Mouse (Mus musculus): ENCODE measurements around the gene Lbx1.

DNA sequence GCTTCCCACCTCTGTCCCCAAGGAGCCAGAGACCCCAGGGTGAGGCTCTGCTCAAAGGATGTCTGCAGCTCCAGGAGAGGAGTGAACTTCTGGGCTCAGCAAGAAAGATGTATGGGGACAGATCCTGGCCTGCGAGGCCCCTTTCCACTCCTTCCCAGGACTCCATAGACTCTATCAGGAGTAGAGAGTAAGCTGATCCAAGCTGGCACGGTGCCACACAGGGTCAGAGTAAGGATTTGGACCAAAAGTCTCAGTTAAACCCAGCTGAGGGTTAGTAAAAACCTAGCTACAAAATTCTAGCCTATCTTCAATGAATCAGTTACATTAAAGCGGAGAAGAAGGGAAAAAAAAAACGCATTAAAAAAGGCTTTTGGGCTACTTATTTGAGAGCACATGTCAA, 40.6 kb upstream of the Lbx1 start:
- TF ChIP-seq GATA1 (IDR thresholded peaks at IDR 0.05; ENCODE audit: borderline replicate concordance, low read length) (no peak), CTCF (IDR thresholded peaks at IDR 0.05; ENCODE audit: low read depth, low read length) (no peak), TAL1 (conservative IDR thresholded peaks at IDR 0.05; ENCODE audit: low read depth, low read length) (no peak), POLR2AphosphoS5 (IDR thresholded peaks at IDR 0.05; ENCODE audit: insufficient replicate concordance, low read depth, low read length) (no peak)
